Mouse (Mus musculus): ENCODE measurements around the gene Aldh1l2.

DNA sequence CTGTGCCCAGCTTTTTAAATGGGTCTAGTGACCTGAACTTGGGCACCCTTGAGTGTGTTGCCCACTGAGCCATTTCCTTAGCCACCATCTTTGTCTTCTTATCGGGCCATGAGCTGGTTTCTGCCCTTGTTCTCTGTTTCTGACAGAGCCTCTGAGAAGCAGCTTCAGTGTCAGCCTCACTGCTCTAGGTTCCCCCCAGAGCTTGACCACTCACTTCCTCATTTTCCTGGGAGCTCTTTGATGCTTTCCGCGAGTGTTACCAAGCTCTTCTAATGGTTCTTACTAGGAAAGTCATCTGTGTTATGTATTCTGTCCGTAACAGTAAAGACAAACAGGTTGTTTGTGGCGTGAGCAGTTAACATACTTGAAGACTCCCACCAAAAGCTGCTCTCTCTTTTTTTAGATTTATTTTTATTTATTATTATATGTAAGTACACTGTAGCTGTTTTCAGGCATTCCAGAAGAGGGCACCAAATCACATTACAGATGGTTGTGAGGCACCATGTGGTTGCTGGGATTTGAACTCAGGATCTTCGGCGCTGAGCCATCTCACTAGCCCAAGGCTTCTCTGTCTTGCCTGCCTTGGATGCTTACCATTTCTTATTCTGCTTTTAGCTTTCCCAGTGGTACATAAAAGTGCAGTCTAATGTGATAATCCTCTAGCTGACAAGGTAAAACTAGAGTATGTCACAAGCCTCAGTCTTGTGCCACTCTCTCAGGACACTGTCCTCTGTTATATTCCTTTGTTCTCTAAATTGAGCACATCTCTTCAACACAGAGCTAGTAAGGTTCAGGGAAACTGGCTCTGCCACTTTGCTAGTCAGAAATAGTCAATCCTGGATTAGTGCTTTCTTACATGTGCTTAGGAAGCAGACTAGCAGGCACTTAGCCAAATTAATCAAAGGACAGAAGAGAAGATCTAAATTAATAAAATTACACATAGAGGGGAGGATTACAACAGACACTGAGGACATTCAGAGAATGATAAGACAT, 31.8 kb upstream of the Aldh1l2 start:
- TF ChIP-seq CTCF (IDR thresholded peaks at IDR 0.05; ENCODE audit: low read depth) = peak; percentile 37
- no peak for TF ChIP-seq EP300 (optimal IDR thresholded peaks at IDR 0.05)

Measured in stomach, postnatal 0 days (tissue).